Mouse (Mus musculus): ENCODE data around the gene Arid1b. TPM values are rescaled to one million over a fixed set of nuclear protein-coding genes. Genes with fewer than 3 reads are reported as not detected.

The Arid1b gene
- polyA plus RNA-seq, 1 experiment = 59.4 TPM

- TF ChIP-seq CTCF (IDR thresholded peaks at IDR 0.05; ENCODE audit: extremely low read depth, insufficient read length, insufficient replicate concordance, low read depth, low read length) (no peak), POLR2A (IDR thresholded peaks at IDR 0.05; ENCODE audit: low read depth, low read length) (no peak)
- Histone ChIP-seq H3K4me1 (ENCODE audit: control insufficient read depth, insufficient read depth, insufficient read length, low read length) (no peaks in the 10 kb centered on the region), H3K4me3 (ENCODE audit: low read depth, low read length) (no peak overlapping the region), H3K27ac (ENCODE audit: insufficient read depth, low read depth, low read length) (no peak overlapping the region), H3K27me3 (ENCODE audit: control insufficient read depth, insufficient read depth, low read length) (no peaks in the 10 kb centered on the region), H3K36me3 (ENCODE audit: control insufficient read depth, insufficient read depth, low read length) (no peaks in the 10 kb centered on the region)
- 69% methylated on average over 7 of the region's 7 CpGs for WGBS
These were observed 377.4 kb downstream of the Arid1b start for GRCm38 (mm10) chr17:5371521-5371920.

- WGBS = 83% methylated on average over 8 of the region's 8 CpGs
- TF ChIP-seq CTCF (IDR thresholded peaks at IDR 0.05; ENCODE audit: extremely low read depth, insufficient read length, insufficient replicate concordance, low read depth, low read length) (no peak), POLR2A (IDR thresholded peaks at IDR 0.05; ENCODE audit: low read depth, low read length) (no peak)
- no peak overlapping the region for H3K4me3 ChIP-seq (ENCODE audit: low read depth, low read length)
These were observed 378.8 kb downstream of the Arid1b start for GRCm38 (mm10) chr17:5372951-5373350.

GRCm38 (mm10) chr17:5377151-5377929, 383.2 kb downstream of the Arid1b start:
- 47% methylated on average over 11 of the region's 11 CpGs for WGBS
- Histone ChIP-seq H3K4me3 (ENCODE audit: low read depth, low read length) (no peak overlapping the region), H3K4me1 (ENCODE audit: control insufficient read depth, insufficient read depth, insufficient read length, low read length) (peaks cover 1% of the 10 kb centered on the region; the same call in 1 of the 2 replicates), H3K27me3 (ENCODE audit: control insufficient read depth, insufficient read depth, low read length) (no peaks in the 10 kb centered on the region), H3K36me3 (ENCODE audit: control insufficient read depth, insufficient read depth, low read length) (no peaks in the 10 kb centered on the region), H3K27ac (ENCODE audit: insufficient read depth, low read depth, low read length) (no peak overlapping the region)
- TF ChIP-seq CTCF (IDR thresholded peaks at IDR 0.05; ENCODE audit: extremely low read depth, insufficient read length, insufficient replicate concordance, low read depth, low read length) (no peak), POLR2A (IDR thresholded peaks at IDR 0.05; ENCODE audit: low read depth, low read length) (no peak)

More at GRCm38 (mm10) chr17:5372951-5373350, 378.8 kb downstream of the Arid1b start:
- Histone ChIP-seq H3K36me3 (ENCODE audit: control insufficient read depth, insufficient read depth, low read length) (no peaks in the 10 kb centered on the region), H3K27ac (ENCODE audit: insufficient read depth, low read depth, low read length) (no peak overlapping the region), H3K27me3 (ENCODE audit: control insufficient read depth, insufficient read depth, low read length) (no peaks in the 10 kb centered on the region), H3K4me1 (ENCODE audit: control insufficient read depth, insufficient read depth, insufficient read length, low read length) (peaks cover under 1% of the 10 kb centered on the region; the same call in 1 of the 2 replicates)

GRCm38 (mm10) chr17:5377930-5378310, 383.8 kb downstream of the Arid1b start:
- TF ChIP-seq POLR2A (IDR thresholded peaks at IDR 0.05; ENCODE audit: low read depth, low read length) (no peak), CTCF (IDR thresholded peaks at IDR 0.05; ENCODE audit: extremely low read depth, insufficient read length, insufficient replicate concordance, low read depth, low read length) (no peak)
- 11% methylated on average over 7 of the region's 7 CpGs for WGBS
- Histone ChIP-seq H3K27ac (ENCODE audit: insufficient read depth, low read depth, low read length) (no peak overlapping the region), H3K36me3 (ENCODE audit: control insufficient read depth, insufficient read depth, low read length) (no peaks in the 10 kb centered on the region), H3K4me3 (ENCODE audit: low read depth, low read length) (no peak overlapping the region), H3K4me1 (ENCODE audit: control insufficient read depth, insufficient read depth, insufficient read length, low read length) (peaks cover 1% of the 10 kb centered on the region; the same call in 1 of the 2 replicates), H3K27me3 (ENCODE audit: control insufficient read depth, insufficient read depth, low read length) (no peaks in the 10 kb centered on the region)

GRCm38 (mm10) chr17:5385694-5386093, 391.6 kb downstream of the Arid1b start:
- H3K36me3 ChIP-seq (ENCODE audit: control insufficient read depth, insufficient read depth, low read length) = no peaks in the 10 kb centered on the region
- TF ChIP-seq CTCF (IDR thresholded peaks at IDR 0.05; ENCODE audit: extremely low read depth, insufficient read length, insufficient replicate concordance, low read depth, low read length) = no peak
- TF ChIP-seq POLR2A (IDR thresholded peaks at IDR 0.05; ENCODE audit: low read depth, low read length) = no peak
- WGBS = 73% methylated on average over 1 of the region's 1 CpGs

GRCm38 (mm10) chr17:5386885-5387545, 392.9 kb downstream of the Arid1b start:
- no peaks in the 10 kb centered on the region for H3K36me3 ChIP-seq (ENCODE audit: control insufficient read depth, insufficient read depth, low read length)
- H3K4me3 ChIP-seq (ENCODE audit: low read depth, low read length) = no peak overlapping the region
- TF ChIP-seq CTCF (IDR thresholded peaks at IDR 0.05; ENCODE audit: extremely low read depth, insufficient read length, insufficient replicate concordance, low read depth, low read length) (no peak), POLR2A (IDR thresholded peaks at IDR 0.05; ENCODE audit: low read depth, low read length) (no peak)
- H3K27ac ChIP-seq (ENCODE audit: insufficient read depth, low read depth, low read length) = no peak overlapping the region
- WGBS = 73% methylated on average over 12 of the region's 12 CpGs
- no peaks in the 10 kb centered on the region for H3K27me3 ChIP-seq (ENCODE audit: control insufficient read depth, insufficient read depth, low read length)
- no peaks in the 10 kb centered on the region for H3K4me1 ChIP-seq (ENCODE audit: control insufficient read depth, insufficient read depth, insufficient read length, low read length)

More at GRCm38 (mm10) chr17:5385694-5386093, 391.6 kb downstream of the Arid1b start:
- Histone ChIP-seq H3K4me3 (ENCODE audit: low read depth, low read length) (no peak overlapping the region), H3K27ac (ENCODE audit: insufficient read depth, low read depth, low read length) (no peak overlapping the region), H3K4me1 (ENCODE audit: control insufficient read depth, insufficient read depth, insufficient read length, low read length) (no peaks in the 10 kb centered on the region), H3K27me3 (ENCODE audit: control insufficient read depth, insufficient read depth, low read length) (no peaks in the 10 kb centered on the region)

- H3K4me1 ChIP-seq (ENCODE audit: control insufficient read depth, insufficient read depth, insufficient read length, low read length) = no peaks in the 10 kb centered on the region
- no peak overlapping the region for H3K27ac ChIP-seq (ENCODE audit: insufficient read depth, low read depth, low read length)
- WGBS = 79% methylated on average over 3 of the region's 3 CpGs
- no peak overlapping the region for H3K4me3 ChIP-seq (ENCODE audit: low read depth, low read length)
- H3K27me3 ChIP-seq (ENCODE audit: control insufficient read depth, insufficient read depth, low read length) = no peaks in the 10 kb centered on the region
- H3K36me3 ChIP-seq (ENCODE audit: control insufficient read depth, insufficient read depth, low read length) = no peaks in the 10 kb centered on the region
- TF ChIP-seq CTCF (IDR thresholded peaks at IDR 0.05; ENCODE audit: extremely low read depth, insufficient read length, insufficient replicate concordance, low read depth, low read length) = no peak
- no peak for TF ChIP-seq POLR2A (IDR thresholded peaks at IDR 0.05; ENCODE audit: low read depth, low read length)
These were observed 394.2 kb downstream of the Arid1b start for GRCm38 (mm10) chr17:5388351-5388750.

Data from small intestine, adult 2 months (tissue).